Mouse (Mus musculus) heart, embryonic 15.5 days (tissue): Measurements from ENCODE around the gene Apoa1. TPM values are rescaled to one million over a fixed set of nuclear protein-coding genes. Genes with fewer than 3 reads are reported as not detected.

Experiments used
- ATAC-seq: fragments of 200-750 bp; cut with Nextera tagmentation; replicated peaks from 2 replicates; pipeline ENCODE4 v1.8.0; 2017; ENCODE audit warnings: low read depth, moderate TSS enrichment; ENCODE audit not compliant: insufficient number of reproducible peaks, insufficient read depth, low FRiP score
- H3K27ac ChIP-seq: fragments of 300-500 bp; sonication (generic); 2 replicates; pipeline ENCODE4 v1.5.1; 2015; ENCODE audit warnings: mild to moderate bottlenecking, inconsistent platforms
- H3K27me3 ChIP-seq: fragments of 300-500 bp; sonication (generic); 2 replicates; pipeline ENCODE4 v1.6.1; 2015; ENCODE audit warnings: inconsistent platforms
- H3K36me3 ChIP-seq: fragments of 300-500 bp; sonication (generic); 2 replicates; pipeline ENCODE4 v1.6.1; 2015; ENCODE audit warnings: mild to moderate bottlenecking, inconsistent platforms
- H3K4me1 ChIP-seq: fragments of 300-500 bp; sonication (generic); replicated peaks from 2 replicates; pipeline ENCODE4 v1.6.1; 2015; ENCODE audit warnings: inconsistent platforms
- H3K4me2 ChIP-seq: fragments of 300-500 bp; sonication (generic); 2 replicates; pipeline ENCODE4 v1.6.1; 2015; ENCODE audit warnings: inconsistent platforms, mild to moderate bottlenecking, moderate library complexity
- H3K4me3 ChIP-seq: fragments of 300-500 bp; sonication (generic); 2 replicates; pipeline ENCODE4 v1.5.1; 2015; ENCODE audit warnings: mild to moderate bottlenecking, inconsistent platforms
- H3K9ac ChIP-seq: fragments of 300-500 bp; sonication (generic); 2 replicates; pipeline ENCODE4 v1.6.1; 2015; ENCODE audit warnings: mild to moderate bottlenecking, inconsistent platforms
- H3K9me3 ChIP-seq: fragments of 300-500 bp; sonication (generic); replicated peaks from 2 replicates; pipeline ENCODE4 v1.6.1; 2016; ENCODE audit warnings: inconsistent platforms
- WGBS: fragments of 180-500 bp; shearing (Covaris S2); methylation state at CpG from one replicate; pipeline ENCODE4 v1.1.7; 2015; ENCODE audit warnings: mixed read lengths; 5-methylcytosine and 5-hydroxymethylcytosine counted together
- polyA plus RNA-seq: library from polyadenylated mRNA; unstranded; fragments of >200 nt; fragmentation: Nextera tagmentation; extraction: Ambion mirVana; gene quantifications from 2 replicates; pipeline ENCODE4 v1.2.1, GENCODE M21; 2015

Apoa1 gene
- polyA plus RNA-seq, 1 experiment from 2014 or later: 3.9 TPM

DNA sequence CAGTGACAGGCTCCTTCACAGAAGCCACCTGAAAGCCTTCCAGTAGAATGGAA lies 7.0 kb downstream of the Apoa1 start, which contains the start of gene Apoc3:
Apoc3 (minus strand) TSS at position 41 of the 53 bp plus-strand sequence.
- Histone ChIP-seq H3K36me3 (no peaks in the 10 kb centered on the region), H3K4me2 (no peak within 1 kb of the TSS), H3K4me1 (peaks cover 3% of the 10 kb centered on the region), H3K27ac (no peak within 1 kb of the TSS), H3K4me3 (no peak within 1 kb of the TSS), H3K9ac (no peak within 1 kb of the TSS), H3K9me3 (no peaks in the 10 kb centered on the region), H3K27me3 (peaks cover 8% of the 10 kb centered on the region)
- no peak for ATAC-seq

DNA sequence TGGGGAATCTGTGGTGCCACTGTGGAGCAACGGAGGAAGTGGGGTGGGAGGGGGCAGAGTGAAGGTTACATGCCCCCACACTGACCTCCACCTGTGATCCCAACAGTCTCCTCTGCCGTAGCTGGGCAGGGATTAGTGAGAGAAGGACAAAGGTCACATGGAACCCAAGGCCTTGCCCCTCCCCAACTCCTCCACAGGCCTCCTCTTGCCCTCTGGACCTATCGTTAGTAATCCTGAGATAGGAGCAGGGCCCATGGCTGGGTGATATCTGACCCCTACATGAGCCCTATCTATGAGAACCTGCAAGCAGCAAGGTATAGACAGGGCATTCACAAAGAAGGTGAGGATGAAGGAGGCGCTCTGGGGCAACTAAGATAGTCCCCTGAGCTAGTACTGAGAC lies 7.3 kb downstream of the Apoa1 start:
- 59% methylated on average over 4 of the region's 4 CpGs for WGBS
- no peak for ATAC-seq
- Histone ChIP-seq H3K9ac (no peak overlapping the region), H3K9me3 (no peaks in the 10 kb centered on the region), H3K4me3 (no peak overlapping the region), H3K4me2 (no peak overlapping the region), H3K36me3 (no peaks in the 10 kb centered on the region), H3K4me1 (peaks cover 1% of the 10 kb centered on the region), H3K27ac (no peak overlapping the region), H3K27me3 (peaks cover 8% of the 10 kb centered on the region)

- ATAC-seq: no peak
- Histone ChIP-seq H3K4me3 (no peak overlapping the region), H3K9ac (no peak overlapping the region), H3K4me1 (peaks cover 11% of the 10 kb centered on the region), H3K9me3 (no peaks in the 10 kb centered on the region), H3K27ac (no peak overlapping the region), H3K4me2 (no peak overlapping the region), H3K27me3 (no peaks in the 10 kb centered on the region), H3K36me3 (no peaks in the 10 kb centered on the region)
- 82% methylated on average over 7 of the region's 7 CpGs for WGBS
Observed at GRCm38 (mm10) chr9:46238850-46239249, 10.5 kb downstream of the Apoa1 start.

DNA sequence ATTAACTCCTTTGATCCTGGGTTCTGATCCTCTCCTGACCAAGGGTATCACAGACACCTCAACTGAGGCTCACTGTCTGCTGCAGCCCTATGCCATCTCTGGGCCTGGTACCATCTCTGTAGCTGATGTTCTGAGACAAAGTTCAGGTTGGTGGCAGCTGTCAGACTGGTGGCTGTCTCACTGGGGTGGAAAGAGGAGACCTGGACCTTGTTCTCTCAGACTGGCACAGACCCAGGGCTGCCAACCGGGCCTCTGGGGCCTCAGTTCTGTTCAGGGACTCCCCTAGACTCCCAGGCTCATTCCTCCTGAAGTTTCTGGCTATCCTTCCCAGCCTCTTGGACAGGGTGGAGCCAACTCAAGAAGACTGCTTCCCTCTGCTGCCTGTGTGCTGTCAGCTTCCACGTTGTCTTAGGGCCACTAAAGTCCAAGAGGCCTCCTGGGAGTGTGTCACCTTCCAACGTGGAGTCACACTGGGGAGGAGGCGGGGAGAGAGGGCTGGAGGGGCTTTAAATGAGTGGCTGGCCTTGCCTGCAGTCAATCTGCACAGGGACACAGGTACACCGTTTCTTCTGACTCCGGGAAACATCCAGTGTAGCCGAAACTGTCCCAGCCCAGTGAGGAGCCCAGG lies 12.3 kb downstream of the Apoa1 start, which contains the start of gene Apoa4:
Apoa4 (plus strand) TSS at position 171 of the 628 bp plus-strand sequence.
- no peak within 1 kb of the TSS for H3K4me3 ChIP-seq
- 69% methylated on average over 7 of the region's 7 CpGs for WGBS
- H3K9ac ChIP-seq: no peak within 1 kb of the TSS
- peaks cover 12% of the 10 kb centered on the region for H3K4me1 ChIP-seq
- H3K4me2 ChIP-seq: no peak within 1 kb of the TSS
- ATAC-seq: no peak
- no peak within 1 kb of the TSS for H3K27ac ChIP-seq
- no peaks in the 10 kb centered on the region for H3K9me3 ChIP-seq
- no peaks in the 10 kb centered on the region for H3K27me3 ChIP-seq
- H3K36me3 ChIP-seq: no peaks in the 10 kb centered on the region

DNA sequence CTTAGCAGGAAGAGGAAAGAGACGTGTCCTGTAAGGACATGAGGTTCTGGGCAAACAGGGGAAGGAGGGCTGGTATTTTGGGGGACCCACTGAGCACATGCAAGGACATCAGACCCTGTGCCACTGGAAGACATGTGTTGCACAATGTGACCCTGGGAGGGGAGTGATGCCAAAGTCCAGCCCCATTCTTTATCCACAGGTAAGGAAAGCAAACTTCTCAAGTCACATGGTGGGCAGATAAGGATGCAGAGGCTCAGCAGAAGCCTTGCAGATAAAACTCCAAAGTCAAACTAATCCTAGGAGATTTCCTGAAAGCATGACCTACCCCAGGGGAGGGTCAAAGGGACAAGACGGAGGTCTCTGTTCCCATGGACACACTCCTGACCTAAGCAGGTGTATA lies 13.4 kb downstream of the Apoa1 start:
- Histone ChIP-seq H3K4me3 (no peak overlapping the region), H3K4me2 (no peak overlapping the region), H3K27ac (no peak overlapping the region), H3K9me3 (no peaks in the 10 kb centered on the region), H3K4me1 (peaks cover 12% of the 10 kb centered on the region), H3K36me3 (no peaks in the 10 kb centered on the region), H3K9ac (no peak overlapping the region), H3K27me3 (no peaks in the 10 kb centered on the region)
- no peak for ATAC-seq
- WGBS: 68% methylated on average over 2 of the region's 2 CpGs

DNA sequence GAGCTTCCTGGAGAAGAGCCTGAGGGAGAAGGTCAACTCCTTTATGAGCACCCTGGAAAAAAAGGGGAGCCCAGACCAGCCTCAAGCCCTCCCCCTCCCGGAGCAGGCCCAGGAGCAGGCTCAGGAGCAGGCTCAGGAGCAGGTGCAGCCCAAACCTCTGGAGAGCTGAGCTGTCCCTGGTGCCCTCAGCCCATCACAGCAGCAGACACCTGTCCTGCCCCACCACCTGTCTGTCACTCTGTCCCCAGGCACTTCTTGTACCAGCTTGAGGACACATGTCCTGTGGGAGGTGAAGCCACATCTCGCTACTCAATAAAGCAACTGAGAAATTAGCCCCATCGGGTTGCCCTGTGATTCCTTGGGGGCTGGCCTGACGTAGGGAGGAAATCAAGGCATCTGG lies 14.7 kb downstream of the Apoa1 start:
- no peak overlapping the region for H3K9ac ChIP-seq
- H3K4me3 ChIP-seq: no peak overlapping the region
- H3K9me3 ChIP-seq: no peaks in the 10 kb centered on the region
- H3K36me3 ChIP-seq: no peaks in the 10 kb centered on the region
- ATAC-seq: no peak
- no peak overlapping the region for H3K27ac ChIP-seq
- no peak overlapping the region for H3K4me2 ChIP-seq
- peaks cover 12% of the 10 kb centered on the region for H3K4me1 ChIP-seq
- WGBS: 51% methylated on average over 4 of the region's 4 CpGs
- no peaks in the 10 kb centered on the region for H3K27me3 ChIP-seq

GRCm38 (mm10) chr9:46243584-46243983 lies 15.2 kb downstream of the Apoa1 start:
- Histone ChIP-seq H3K9me3 (no peaks in the 10 kb centered on the region), H3K4me1 (peaks cover 12% of the 10 kb centered on the region), H3K36me3 (no peaks in the 10 kb centered on the region), H3K4me2 (no peak overlapping the region), H3K27me3 (no peaks in the 10 kb centered on the region), H3K4me3 (no peak overlapping the region), H3K9ac (peak overlapping the region; percentile 7; the same call in 1 of the 2 replicates), H3K27ac (no peak overlapping the region)
- 25% methylated on average over 8 of the region's 8 CpGs for WGBS
- ATAC-seq: no peak

- Histone ChIP-seq H3K9me3 (no peaks in the 10 kb centered on the region), H3K27me3 (no peaks in the 10 kb centered on the region), H3K4me2 (peak overlapping the region; percentile 37), H3K36me3 (no peaks in the 10 kb centered on the region), H3K9ac (no peak overlapping the region), H3K4me1 (peaks cover 12% of the 10 kb centered on the region), H3K4me3 (no peak overlapping the region), H3K27ac (no peak overlapping the region)
- peak; percentile 68; the same call in 1 of the 2 replicates for ATAC-seq
- 21% methylated on average over 11 of the region's 11 CpGs for WGBS
Observed at GRCm38 (mm10) chr9:46246752-46247324, 18.5 kb downstream of the Apoa1 start.

DNA sequence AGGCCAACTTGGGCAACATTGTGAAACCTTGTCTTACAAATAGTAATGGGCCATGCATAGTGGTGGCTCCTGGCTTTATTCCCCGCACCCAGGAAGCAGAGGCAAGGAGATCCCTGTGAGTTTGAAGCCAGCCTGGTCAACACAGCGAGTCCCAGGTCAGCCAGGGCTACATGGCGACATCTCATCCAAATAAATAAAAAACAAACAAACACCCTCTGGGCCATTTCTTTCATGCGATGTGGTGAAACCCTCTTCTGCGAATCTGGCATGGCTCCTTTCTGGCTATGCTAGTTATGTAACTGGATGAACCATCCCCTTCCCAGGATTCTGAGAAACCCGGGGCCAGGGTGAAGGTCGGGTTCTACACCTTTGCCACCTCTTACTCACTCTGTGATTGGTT lies 27.8 kb downstream of the Apoa1 start:
- no peak overlapping the region for H3K27ac ChIP-seq
- H3K4me1 ChIP-seq: no peaks in the 10 kb centered on the region
- no peaks in the 10 kb centered on the region for H3K27me3 ChIP-seq
- no peaks in the 10 kb centered on the region for H3K9me3 ChIP-seq
- no peak overlapping the region for H3K4me2 ChIP-seq
- ATAC-seq: no peak
- 81% methylated on average over 7 of the region's 7 CpGs for WGBS
- H3K4me3 ChIP-seq: no peak overlapping the region
- H3K9ac ChIP-seq: no peak overlapping the region
- no peaks in the 10 kb centered on the region for H3K36me3 ChIP-seq

GRCm38 (mm10) chr9:46256658-46257385 lies 28.4 kb downstream of the Apoa1 start:
- H3K27me3 ChIP-seq: no peaks in the 10 kb centered on the region
- H3K9ac ChIP-seq: no peak overlapping the region
- 76% methylated on average over 10 of the region's 10 CpGs for WGBS
- H3K4me3 ChIP-seq: no peak overlapping the region
- H3K9me3 ChIP-seq: no peaks in the 10 kb centered on the region
- H3K4me2 ChIP-seq: no peak overlapping the region
- H3K36me3 ChIP-seq: no peaks in the 10 kb centered on the region
- ATAC-seq: no peak
- 0 out of 2 replicates have a peak overlapping the region, but pooled peaks have one; percentile 5 for H3K27ac ChIP-seq
- no peaks in the 10 kb centered on the region for H3K4me1 ChIP-seq

- H3K27ac ChIP-seq: peak overlapping the region; percentile 51; the same call in 1 of the 2 replicates
- H3K27me3 ChIP-seq: no peaks in the 10 kb centered on the region
- peak; percentile 67; the same call in 1 of the 2 replicates for ATAC-seq
- H3K36me3 ChIP-seq: no peaks in the 10 kb centered on the region
- no peak overlapping the region for H3K9ac ChIP-seq
- H3K4me3 ChIP-seq: no peak overlapping the region
- WGBS: 66% methylated on average over 3 of the region's 3 CpGs
- no peak overlapping the region for H3K4me2 ChIP-seq
- H3K4me1 ChIP-seq: no peaks in the 10 kb centered on the region
- H3K9me3 ChIP-seq: no peaks in the 10 kb centered on the region
Observed at GRCm38 (mm10) chr9:46257546-46257945, 29.2 kb downstream of the Apoa1 start.

- Histone ChIP-seq H3K36me3 (no peaks in the 10 kb centered on the region), H3K27me3 (no peaks in the 10 kb centered on the region), H3K9ac (no peak overlapping the region), H3K4me2 (no peak overlapping the region), H3K9me3 (no peaks in the 10 kb centered on the region), H3K27ac (no peak overlapping the region), H3K4me1 (no peaks in the 10 kb centered on the region), H3K4me3 (no peak overlapping the region)
- no peak for ATAC-seq
- 80% methylated on average over 6 of the region's 6 CpGs for WGBS
Observed at GRCm38 (mm10) chr9:46259111-46259510, 30.7 kb downstream of the Apoa1 start.
